Mouse (Mus musculus) lung, adult 18-20 months (tissue): ENCODE results near the gene Sh3pxd2a.

ENCODE experiments used
- DNase-seq, 2 experiments: peaks; one replicate each; pipeline ENCODE4 v3.0.0; 2022; ENCODE audit warnings: mixed read lengths in 2 of 2

Sh3pxd2a gene

DNA sequence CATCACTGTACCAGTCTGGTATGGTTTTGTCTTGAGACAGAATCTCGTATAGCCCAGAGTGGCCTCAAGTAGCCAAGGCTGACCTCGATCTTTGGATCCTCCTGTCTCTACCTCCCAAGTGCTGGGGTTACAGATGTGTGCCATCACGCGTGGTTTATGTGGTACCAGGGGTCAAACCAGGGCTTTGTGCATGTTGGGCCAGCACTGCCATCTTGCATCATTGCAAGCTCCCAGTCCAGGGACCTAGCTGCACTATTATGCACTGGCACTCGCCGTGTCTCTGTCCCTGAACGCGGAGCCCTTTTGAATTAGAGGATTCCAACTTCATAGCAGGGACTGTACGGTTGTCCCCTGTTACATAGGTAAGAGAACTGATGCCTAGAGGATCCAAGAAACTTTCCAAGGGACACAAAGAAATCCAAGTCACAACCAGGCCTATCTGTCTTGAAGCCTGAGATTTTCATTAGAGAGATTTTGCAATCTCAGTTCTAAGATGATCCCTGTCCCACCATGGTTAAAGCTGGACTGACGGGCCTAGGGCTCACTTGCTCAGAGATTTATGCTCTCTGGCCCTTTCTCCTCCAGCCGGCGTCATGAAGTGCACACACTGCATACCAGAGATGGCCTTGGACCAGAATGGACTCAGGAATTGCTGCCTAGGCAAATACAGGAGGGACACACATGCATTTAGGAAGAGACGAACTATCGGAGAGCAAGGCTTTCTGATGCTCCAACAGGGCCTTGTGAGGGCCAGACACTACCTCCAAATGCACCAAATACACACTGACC is 157.9 kb downstream of the Sh3pxd2a start:
- no peak for DNase-seq

DNA sequence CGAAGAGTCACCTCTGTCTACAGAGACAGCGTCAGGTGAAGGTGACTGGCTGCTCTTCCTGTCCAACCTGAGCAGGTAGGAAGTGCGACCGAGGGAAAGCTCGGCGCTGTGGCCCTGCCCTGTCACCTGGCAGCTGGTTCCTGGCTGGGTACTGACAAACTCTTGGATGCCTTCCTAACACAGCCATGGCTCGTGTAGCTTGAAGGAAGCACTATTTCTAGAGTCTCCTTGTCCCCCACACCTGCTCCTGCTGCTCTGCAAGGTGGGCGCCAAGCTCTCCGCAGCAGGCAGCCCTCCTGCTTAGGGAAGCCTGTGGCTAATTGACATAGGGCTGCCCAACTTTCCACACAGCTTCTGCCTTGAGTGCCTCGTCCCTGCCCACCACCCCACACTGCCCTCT is 158.8 kb downstream of the Sh3pxd2a start:
- DNase-seq, result no peak

DNA sequence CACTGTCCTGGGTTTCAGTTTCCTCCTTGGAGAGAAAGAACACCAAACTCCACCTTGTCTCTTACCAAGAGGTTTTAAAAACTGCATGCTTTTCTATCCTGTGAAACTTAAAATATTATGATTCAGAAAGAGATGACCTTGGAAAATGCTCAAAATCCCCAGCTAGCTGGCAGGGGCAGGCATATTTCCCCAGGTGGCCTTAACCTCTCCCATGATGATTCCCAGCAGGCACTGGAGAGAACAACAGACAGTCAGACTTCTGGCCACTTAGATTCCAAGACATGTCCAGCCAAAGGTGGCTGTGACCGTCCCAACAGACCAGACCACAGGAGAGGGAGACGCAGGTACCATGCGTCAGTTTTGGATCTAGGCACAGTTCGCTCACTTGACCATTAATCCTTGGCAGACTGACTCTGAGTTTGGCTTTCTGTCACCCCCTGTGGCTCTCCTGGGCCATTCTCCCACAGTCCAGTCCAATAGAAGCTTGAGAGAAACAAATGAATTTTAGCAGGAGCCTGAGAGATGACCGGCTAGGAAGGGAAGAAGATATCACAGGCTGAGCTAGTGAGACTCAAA is 159.9 kb downstream of the Sh3pxd2a start:
- no peak for DNase-seq

DNA sequence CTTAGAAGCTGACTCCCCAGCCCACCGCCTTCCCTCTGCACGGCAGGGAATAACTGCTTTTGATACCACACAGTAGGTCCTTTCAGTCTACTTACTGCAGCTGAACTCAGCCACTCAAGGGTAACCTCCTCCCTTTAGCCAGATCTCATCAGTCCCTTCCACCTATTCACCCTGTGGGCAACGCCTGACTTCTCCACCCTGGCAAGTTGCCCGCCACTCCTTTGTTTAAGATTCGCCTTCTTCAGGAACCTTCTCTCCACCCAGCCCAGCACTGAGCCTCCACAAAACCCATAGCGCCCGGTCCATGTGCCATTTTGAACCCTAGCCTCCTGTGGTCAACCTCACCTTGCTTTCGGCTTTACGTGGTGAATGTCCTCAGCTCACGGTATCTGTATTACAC is 161.1 kb downstream of the Sh3pxd2a start:
- peak; percentile 70 to 81 for DNase-seq

DNA sequence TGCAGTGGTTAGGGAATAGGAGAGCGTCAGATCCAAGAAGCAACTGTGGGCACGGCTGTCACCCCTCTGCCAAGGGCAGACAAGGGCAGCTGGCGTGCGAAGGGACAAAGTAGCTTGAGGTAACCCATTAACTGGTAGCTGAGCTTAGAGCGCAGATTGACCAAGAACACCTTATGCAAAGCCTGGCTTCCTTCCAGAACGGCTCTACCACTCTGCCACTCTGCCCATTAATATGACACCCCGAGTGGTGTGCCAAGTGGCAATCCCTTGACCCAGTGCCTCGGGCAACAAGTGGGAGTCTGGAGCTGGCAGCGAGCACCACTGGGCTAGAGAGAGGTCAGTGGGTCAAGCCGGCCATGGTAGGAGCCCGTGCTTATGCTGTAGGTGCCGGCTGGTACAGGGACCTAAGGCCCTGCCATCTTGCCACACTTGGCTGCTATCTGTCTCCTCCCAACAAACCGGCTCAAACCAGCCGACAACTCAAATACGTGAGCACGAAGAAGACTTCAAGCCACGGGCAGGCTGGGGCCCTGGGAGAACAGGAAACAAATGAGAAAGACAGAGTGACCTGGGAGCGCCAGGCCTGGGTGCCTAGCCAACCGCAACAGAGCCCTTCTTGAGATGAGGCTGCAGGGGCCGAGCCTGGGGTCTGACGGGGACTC is 161.9 kb downstream of the Sh3pxd2a start:
- DNase-seq, result peak; percentile 81 to 90

DNA sequence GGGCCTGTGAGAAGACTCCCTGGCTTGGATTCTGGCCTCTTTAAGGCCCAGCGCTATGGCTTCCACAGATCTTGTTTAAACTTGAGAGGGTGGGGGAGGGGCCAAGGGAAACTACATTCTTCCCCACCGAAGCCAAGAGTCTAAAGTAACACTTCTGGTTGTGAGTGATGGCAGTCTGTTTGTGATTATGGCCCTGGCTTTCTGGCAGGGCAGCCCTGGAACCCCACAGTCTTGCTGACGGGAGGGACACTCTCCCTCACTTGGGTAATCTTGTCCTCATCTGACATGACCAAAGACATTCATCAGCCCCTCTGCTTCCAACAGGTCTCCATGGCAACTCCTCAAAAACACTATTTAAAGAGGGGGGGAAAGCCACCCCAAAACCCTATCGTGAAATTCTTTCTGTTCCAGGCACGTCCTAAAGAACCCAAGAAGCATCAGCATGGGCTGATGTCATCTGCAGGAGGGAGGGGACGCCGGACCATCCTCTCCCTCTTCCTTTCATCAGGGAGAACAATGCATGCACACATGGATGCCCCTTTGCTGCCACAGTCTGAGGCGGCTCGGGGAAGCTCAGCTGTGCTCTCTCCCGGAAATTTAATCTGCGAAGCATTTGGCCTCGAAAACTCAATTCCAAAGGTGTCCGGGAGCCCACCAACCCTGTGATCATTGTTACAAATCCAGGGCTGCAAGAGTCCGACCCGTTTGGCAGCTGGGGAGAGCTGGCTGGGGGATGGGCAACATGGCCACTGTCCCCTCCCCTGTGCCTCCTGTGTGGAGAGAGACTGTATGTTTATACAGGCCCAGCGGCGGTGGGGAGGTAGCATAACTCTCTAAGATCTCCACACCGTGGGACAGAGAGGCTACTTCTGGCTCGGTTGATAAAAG is 162.7 kb downstream of the Sh3pxd2a start:
- no peak for DNase-seq

- DNase-seq, result no peak
Observed at GRCm38 (mm10) chr19:47298100-47298499, 166.1 kb downstream of the Sh3pxd2a start.

GRCm38 (mm10) chr19:47292451-47292951 is 171.7 kb downstream of the Sh3pxd2a start:
- DNase-seq, result no peak

- no peak for DNase-seq
Observed at GRCm38 (mm10) chr19:47291307-47292080, 172.7 kb downstream of the Sh3pxd2a start.

GRCm38 (mm10) chr19:47286886-47287450 is 177.2 kb downstream of the Sh3pxd2a start:
- DNase-seq, result no peak

DNA sequence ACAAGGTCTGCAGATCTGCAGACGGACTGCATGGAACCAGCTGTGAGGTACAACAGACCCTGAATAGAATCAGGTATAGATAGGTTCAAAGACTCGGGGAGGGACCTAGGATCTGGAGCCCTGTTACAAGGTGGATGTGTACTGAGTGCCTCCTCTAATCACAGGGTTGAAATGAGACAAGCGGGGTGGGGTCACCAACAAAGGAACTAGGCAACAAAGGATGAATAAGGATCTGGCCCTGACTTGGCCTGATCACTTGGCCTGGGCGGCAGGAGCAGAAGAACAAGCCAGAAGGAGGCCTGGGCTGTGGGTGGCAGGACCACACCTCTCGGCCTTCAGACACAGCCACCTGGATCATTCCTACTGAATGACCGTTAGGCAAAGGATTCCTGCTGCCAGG is 178.6 kb downstream of the Sh3pxd2a start:
- DNase-seq, result no peak

- DNase-seq, result no peak
Observed at GRCm38 (mm10) chr19:47282688-47283215, 181.4 kb downstream of the Sh3pxd2a start.

GRCm38 (mm10) chr19:47282050-47282454 is 182.1 kb downstream of the Sh3pxd2a start:
- no peak for DNase-seq

GRCm38 (mm10) chr19:47280894-47281293 is 183.3 kb downstream of the Sh3pxd2a start:
- peak in 1 of 2 experiments; percentile 29 for DNase-seq

DNA sequence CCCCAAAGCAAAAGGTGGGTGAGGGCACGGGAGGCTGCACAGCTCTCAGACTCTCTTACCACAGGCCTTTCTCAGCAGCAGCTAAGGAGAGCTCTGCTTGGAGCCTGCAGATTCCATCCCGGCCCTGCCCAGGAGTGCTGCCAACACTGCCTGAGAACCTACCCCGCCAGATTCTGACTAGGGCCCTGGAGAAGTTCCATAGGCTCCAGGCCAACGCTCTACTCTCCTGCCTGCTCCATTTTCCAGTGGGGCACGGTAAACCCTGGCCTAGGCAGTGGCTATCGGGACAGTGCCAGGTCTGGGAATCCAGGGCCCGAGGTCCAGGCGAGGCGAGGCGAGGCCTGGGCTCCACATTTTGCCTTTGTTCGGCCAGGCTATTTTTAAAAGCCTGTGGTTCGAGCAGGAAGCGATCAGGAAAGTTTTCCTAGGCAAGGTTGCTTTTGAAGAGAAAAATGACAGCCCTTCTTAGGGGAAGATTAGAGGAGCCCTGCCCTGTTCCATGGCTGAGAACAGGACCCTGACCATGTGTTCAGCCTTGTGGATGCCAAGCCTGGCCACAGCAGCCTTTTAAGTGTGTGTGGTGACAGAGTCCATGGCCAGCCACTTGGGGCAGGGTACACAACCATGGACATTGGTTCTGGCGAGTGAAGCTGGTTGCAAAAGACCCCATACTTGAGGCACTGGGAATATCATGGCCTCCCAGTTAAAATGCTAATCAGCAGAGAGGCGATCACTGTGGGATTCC is 184.2 kb downstream of the Sh3pxd2a start:
- peak; percentile 75 to 76 for DNase-seq

DNA sequence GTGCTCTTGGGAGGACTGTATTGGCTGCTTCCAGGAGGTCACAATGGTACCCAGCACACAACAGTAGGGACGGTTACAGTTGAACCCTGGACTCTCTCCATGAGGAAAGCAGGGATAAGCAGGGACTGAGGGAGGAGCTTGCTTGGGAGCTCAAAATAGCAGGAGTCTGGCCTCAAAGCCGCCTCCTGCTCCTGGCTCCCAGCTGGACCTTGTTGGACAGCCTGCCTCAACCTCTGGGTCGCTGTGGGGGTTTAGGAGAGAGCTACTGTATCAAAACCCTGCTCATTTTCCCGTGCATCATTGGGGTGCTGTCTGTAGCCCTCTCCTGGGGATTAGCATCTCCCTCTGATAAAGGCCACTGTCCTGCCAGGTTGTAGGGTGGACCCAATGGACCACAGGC is 184.8 kb downstream of the Sh3pxd2a start:
- no peak for DNase-seq

- DNase-seq, result peak; percentile 38 to 42
Observed at GRCm38 (mm10) chr19:47276730-47277129, 187.5 kb downstream of the Sh3pxd2a start.

DNA sequence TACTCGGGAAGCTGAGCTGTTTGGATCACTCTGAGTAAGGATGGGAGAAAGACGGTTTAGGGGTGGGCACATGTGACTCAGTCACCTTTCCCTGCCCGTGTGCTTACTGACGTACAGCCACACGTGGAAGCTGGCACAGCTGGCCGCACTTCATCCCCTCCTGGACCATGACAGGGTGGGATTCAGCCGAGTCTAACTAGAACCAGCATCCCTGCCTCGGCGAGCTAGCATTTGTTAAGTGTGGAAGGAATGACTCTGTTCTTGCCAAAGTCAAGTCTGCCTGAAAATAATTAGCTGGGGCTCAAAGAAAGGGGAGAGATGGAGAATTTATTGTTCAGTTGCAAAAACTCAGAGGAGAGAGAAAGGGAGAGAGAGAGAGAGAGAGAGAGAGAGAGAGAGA is 193.7 kb downstream of the Sh3pxd2a start:
- no peak for DNase-seq

GRCm38 (mm10) chr19:47269729-47270128 is 194.5 kb downstream of the Sh3pxd2a start:
- DNase-seq, result no peak

- no peak for DNase-seq
Observed at GRCm38 (mm10) chr19:47267066-47267465, 197.1 kb downstream of the Sh3pxd2a start.
